14 mouse cellular contexts compared by ENCODE assay signal in genomic region chr17:75255967-75256366, GRCm38 (mm10).
"Had no signal": no experiment of that assay in that cellular context is flagged by ENCODE, and none has a peak within 500 bp of the region (broad histone marks: within the 10 kb centered on the region; RNA-seq: fewer than 3 reads in every experiment).

No protein-coding gene starts in this region.

- H3K27ac ChIP-seq: layer of hippocampus, adult 2 months; limb, embryonic 13.5 days; liver, embryonic 14.5 days; neural tube, embryonic 12.5 days; stomach, embryonic 15.5 days had no signal

- H3K4me3 ChIP-seq: layer of hippocampus, adult 2 months; limb, embryonic 13.5 days; neural tube, embryonic 12.5 days; stomach, embryonic 15.5 days had no signal

- H3K9me3 ChIP-seq: limb, embryonic 13.5 days; neural tube, embryonic 12.5 days; stomach, embryonic 15.5 days had no signal

- H3K36me3 ChIP-seq: neural tube, embryonic 12.5 days; stomach, embryonic 15.5 days had no signal

- H3K9ac ChIP-seq: limb, embryonic 13.5 days; liver, embryonic 14.5 days; neural tube, embryonic 12.5 days; stomach, embryonic 15.5 days had no signal

- H3K4me2 ChIP-seq: limb, embryonic 13.5 days; neural tube, embryonic 12.5 days; stomach, embryonic 15.5 days had no signal

- DNase-seq: kidney, postnatal 10 days; kidney, postnatal 4 days; left cerebral cortex, postnatal 4 days; lung, adult 18-20 months; midbrain, embryonic 14.5 days; right cerebral cortex, postnatal 4 days; spleen, adult 18-20 months; thymus, adult 2 months; thymus, postnatal 36 days had no signal

- H3K4me1 ChIP-seq: limb, embryonic 13.5 days; neural tube, embryonic 12.5 days; stomach, embryonic 15.5 days had no signal

- H3K27me3 ChIP-seq: limb, embryonic 13.5 days; neural tube, embryonic 12.5 days; stomach, embryonic 15.5 days had no signal
